Mouse (Mus musculus) liver, adult 2 months (tissue): ENCODE data around the gene Cldn7.

ENCODE experiments used
- CTCF ChIP-seq: fragments of 200-500 bp; IDR thresholded peaks from 2 replicates; pipeline ENCODE4 v1.5.1; 2011; ENCODE audit warnings: low read depth, low read length, control low read depth
- POLR2A ChIP-seq: fragments of 200-500 bp; IDR thresholded peaks from 2 replicates; pipeline ENCODE4 v1.6.1; 2011; ENCODE audit warnings: low read length, control low read depth; ENCODE audit not compliant: insufficient read depth; ENCODE audit errors: extremely low read depth

GRCm38 (mm10) chr11:69982877-69983276, 18.3 kb downstream of the Cldn7 start:
- TF ChIP-seq CTCF (no peak), POLR2A (no peak)
